Mouse (Mus musculus): ENCODE data around the gene Wfdc8. TPM values are rescaled to one million over a fixed set of nuclear protein-coding genes. Genes with fewer than 3 reads are reported as not detected.
"Not testable (repeated sequence)": the region's sequence is repeated elsewhere in the genome, so short reads cannot be mapped to it uniquely, and the experiment has no call there.

The Wfdc8 gene
- total RNA-seq (2015; ENCODE audit: low replicate concordance), result not detected in 2 replicates
- not detected in 2 replicates for total RNA-seq (2017; ENCODE audit: low replicate concordance)

GRCm38 (mm10) chr2:164613471-164613870, at the start of gene Wfdc8, which contains the start of gene Wfdc6b:
Gene Wfdc8, minus strand, starts transcription at chr2:164613626.
Gene Wfdc6b, plus strand, starts transcription at chr2:164613522.
- not testable (repeated sequence) for ATAC-seq (replicated peaks; ENCODE audit: low FRiP score, poor library complexity, severe bottlenecking)

- no peak for ATAC-seq (replicated peaks; ENCODE audit: low FRiP score, poor library complexity, severe bottlenecking)
Observed at GRCm38 (mm10) chr2:164656483-164656882, 43.1 kb upstream of the Wfdc8 start, which contains the start of gene Wfdc9. Gene Wfdc9, minus strand, starts transcription at chr2:164656583.

GRCm38 (mm10) chr2:164655858-164656257, 42.4 kb upstream of the Wfdc8 start, which contains the start of gene Wfdc10:
Gene Wfdc10, plus strand, starts transcription at chr2:164656046.
- peak; percentile 83 for ATAC-seq (replicated peaks; ENCODE audit: low FRiP score, poor library complexity, severe bottlenecking)

GRCm38 (mm10) chr2:164641881-164642673, 28.7 kb upstream of the Wfdc8 start:
- no peak for ATAC-seq (replicated peaks; ENCODE audit: low FRiP score, poor library complexity, severe bottlenecking)

- no peak for ATAC-seq (replicated peaks; ENCODE audit: low FRiP score, poor library complexity, severe bottlenecking)
Observed at GRCm38 (mm10) chr2:164641129-164641528, 27.7 kb upstream of the Wfdc8 start.

- no peak for ATAC-seq (replicated peaks; ENCODE audit: low FRiP score, poor library complexity, severe bottlenecking)
Observed at GRCm38 (mm10) chr2:164638696-164639095, 25.3 kb upstream of the Wfdc8 start, which contains the start of gene Wfdc16. Gene Wfdc16, minus strand, starts transcription at chr2:164638796.

GRCm38 (mm10) chr2:164635266-164635665, 21.8 kb upstream of the Wfdc8 start:
- no peak for ATAC-seq (replicated peaks; ENCODE audit: low FRiP score, poor library complexity, severe bottlenecking)

GRCm38 (mm10) chr2:164621775-164622174, 8.3 kb upstream of the Wfdc8 start:
- no peak for ATAC-seq (replicated peaks; ENCODE audit: low FRiP score, poor library complexity, severe bottlenecking)

- ATAC-seq (replicated peaks; ENCODE audit: low FRiP score, poor library complexity, severe bottlenecking), result no peak
Observed at GRCm38 (mm10) chr2:164619050-164619449, 5.6 kb upstream of the Wfdc8 start.

- no peak for ATAC-seq (replicated peaks; ENCODE audit: low FRiP score, poor library complexity, severe bottlenecking)
Observed at GRCm38 (mm10) chr2:164615386-164615785, 2.0 kb upstream of the Wfdc8 start.

GRCm38 (mm10) chr2:164608781-164609180, 4.6 kb downstream of the Wfdc8 start:
- no peak for ATAC-seq (replicated peaks; ENCODE audit: low FRiP score, poor library complexity, severe bottlenecking)

GRCm38 (mm10) chr2:164604411-164604810, 9.0 kb downstream of the Wfdc8 start:
- ATAC-seq (replicated peaks; ENCODE audit: low FRiP score, poor library complexity, severe bottlenecking), result no peak

- ATAC-seq (replicated peaks; ENCODE audit: low FRiP score, poor library complexity, severe bottlenecking), result no peak
Observed at GRCm38 (mm10) chr2:164603482-164603881, 9.9 kb downstream of the Wfdc8 start.

GRCm38 (mm10) chr2:164600179-164600578, 13.2 kb downstream of the Wfdc8 start:
- no peak for ATAC-seq (replicated peaks; ENCODE audit: low FRiP score, poor library complexity, severe bottlenecking)

- ATAC-seq (replicated peaks; ENCODE audit: low FRiP score, poor library complexity, severe bottlenecking), result no peak
Observed at GRCm38 (mm10) chr2:164593494-164593893, 19.9 kb downstream of the Wfdc8 start, which contains the start of gene Eppin. Gene Eppin, minus strand, starts transcription at chr2:164593594.

GRCm38 (mm10) chr2:164592014-164592413, 21.4 kb downstream of the Wfdc8 start:
- no peak for ATAC-seq (replicated peaks; ENCODE audit: low FRiP score, poor library complexity, severe bottlenecking)

GRCm38 (mm10) chr2:164585025-164585725, 28.3 kb downstream of the Wfdc8 start, which contains the start of gene Wfdc6a:
Gene Wfdc6a, minus strand, starts transcription at chr2:164585447.
- ATAC-seq (replicated peaks; ENCODE audit: low FRiP score, poor library complexity, severe bottlenecking), result not testable (repeated sequence)

- not testable (repeated sequence) for ATAC-seq (replicated peaks; ENCODE audit: low FRiP score, poor library complexity, severe bottlenecking)
Observed at GRCm38 (mm10) chr2:164573359-164573758, 40.1 kb downstream of the Wfdc8 start, which contains the start of gene Spint3. Gene Spint3, minus strand, starts transcription at chr2:164573459.

- no peak for ATAC-seq (replicated peaks; ENCODE audit: low FRiP score, poor library complexity, severe bottlenecking)
Observed at GRCm38 (mm10) chr2:164567460-164567859, 46.0 kb downstream of the Wfdc8 start.

- ATAC-seq (replicated peaks; ENCODE audit: low FRiP score, poor library complexity, severe bottlenecking), result 0 out of 2 replicates have a peak, but pooled peaks have one; percentile 33
Observed at GRCm38 (mm10) chr2:164566997-164567396, 46.4 kb downstream of the Wfdc8 start.
